Mouse (Mus musculus): ENCODE data around the gene Ip6k3. TPM values are rescaled to one million over a fixed set of nuclear protein-coding genes. Genes with fewer than 3 reads are reported as not detected.

Gene Ip6k3
- polyA plus RNA-seq, 1 experiment from 2014 or later = 0.44 TPM

DNA sequence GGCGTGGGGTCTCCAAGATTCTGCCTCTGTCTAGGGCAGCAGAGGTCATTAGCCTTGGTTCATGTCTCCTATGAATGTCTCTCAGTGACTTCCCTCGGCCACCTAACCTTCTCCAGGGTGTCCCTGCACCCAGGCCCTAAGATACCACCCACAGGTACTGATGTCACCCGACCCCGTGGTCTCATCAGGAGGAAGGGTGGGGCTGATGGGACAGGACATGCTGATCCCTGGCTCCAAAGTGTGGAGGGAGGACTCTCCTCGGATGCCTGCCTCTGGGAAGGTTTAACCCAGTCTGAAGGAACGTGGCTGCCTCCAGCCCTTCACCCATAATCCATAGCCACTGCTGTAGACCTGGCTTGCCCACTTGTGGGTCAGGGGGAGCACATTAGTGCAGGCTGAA, 694 bp downstream of the Ip6k3 start:
- no peak overlapping the region for H3K4me3 ChIP-seq
- H3K27me3 ChIP-seq = no peaks in the 10 kb centered on the region
- no peaks in the 10 kb centered on the region for H3K9me3 ChIP-seq
- H3K36me3 ChIP-seq = no peaks in the 10 kb centered on the region
- no peak overlapping the region for H3K27ac ChIP-seq
- peaks cover 23% of the 10 kb centered on the region for H3K4me1 ChIP-seq
- H3K4me2 ChIP-seq = no peak overlapping the region
- no peak for ATAC-seq (ENCODE audit: insufficient number of reproducible peaks, low FRiP score, low TSS enrichment, low read depth)
- WGBS = 73% methylated on average over 6 of the region's 6 CpGs
- H3K9ac ChIP-seq = no peak overlapping the region

- Histone ChIP-seq H3K9me3 (no peaks in the 10 kb centered on the region), H3K27me3 (no peaks in the 10 kb centered on the region), H3K4me2 (no peak overlapping the region), H3K27ac (no peak overlapping the region), H3K4me1 (peaks cover 30% of the 10 kb centered on the region), H3K36me3 (no peaks in the 10 kb centered on the region), H3K4me3 (no peak overlapping the region), H3K9ac (no peak overlapping the region)
- whole genome bisulfite sequencing = 22% methylated on average over 8 of the region's 8 CpGs
- ATAC-seq (ENCODE audit: insufficient number of reproducible peaks, low FRiP score, low TSS enrichment, low read depth) = 0 out of 2 replicates have a peak, but pooled peaks have one; percentile 16
Measured at GRCm38 (mm10) chr17:27165054-27165773, 2.4 kb downstream of the Ip6k3 start.

- no peak overlapping the region for H3K27ac ChIP-seq
- H3K9me3 ChIP-seq = no peaks in the 10 kb centered on the region
- H3K4me3 ChIP-seq = no peak overlapping the region
- H3K4me1 ChIP-seq = peaks cover 20% of the 10 kb centered on the region
- no peak overlapping the region for H3K4me2 ChIP-seq
- whole genome bisulfite sequencing = 44% methylated on average over 4 of the region's 4 CpGs
- no peak overlapping the region for H3K9ac ChIP-seq
- no peaks in the 10 kb centered on the region for H3K36me3 ChIP-seq
- no peak for ATAC-seq (ENCODE audit: insufficient number of reproducible peaks, low FRiP score, low TSS enrichment, low read depth)
- H3K27me3 ChIP-seq = no peaks in the 10 kb centered on the region
Measured at GRCm38 (mm10) chr17:27160905-27161304, 6.7 kb downstream of the Ip6k3 start.

DNA sequence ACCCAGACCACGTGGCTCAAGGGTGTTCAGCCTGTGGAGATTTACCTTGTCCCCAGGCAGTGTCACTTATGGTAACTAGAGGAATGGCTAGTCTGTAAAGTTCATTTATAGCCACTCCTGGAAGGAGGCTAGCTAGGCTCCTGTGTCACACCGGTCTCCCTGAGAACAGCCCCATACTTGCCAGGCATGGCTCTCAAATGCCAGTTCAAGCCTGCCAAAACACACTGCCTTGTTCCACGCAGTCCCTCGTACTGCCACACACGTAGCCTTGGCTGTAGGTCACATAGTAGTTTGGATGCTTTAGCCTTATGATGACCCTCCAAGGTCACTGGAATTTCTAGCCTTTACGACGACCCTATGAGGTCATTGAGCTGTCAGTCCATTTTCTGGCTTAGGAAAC, 8.4 kb downstream of the Ip6k3 start:
- Histone ChIP-seq H3K9ac (no peak overlapping the region), H3K27ac (no peak overlapping the region)

GRCm38 (mm10) chr17:27158439-27158838, 9.2 kb downstream of the Ip6k3 start:
- Histone ChIP-seq H3K4me1 (peaks cover 33% of the 10 kb centered on the region), H3K9me3 (no peaks in the 10 kb centered on the region), H3K36me3 (no peaks in the 10 kb centered on the region), H3K27ac (no peak overlapping the region), H3K9ac (no peak overlapping the region), H3K4me2 (no peak overlapping the region), H3K27me3 (no peaks in the 10 kb centered on the region), H3K4me3 (no peak overlapping the region)
- WGBS = 74% methylated on average over 6 of the region's 6 CpGs
- ATAC-seq (ENCODE audit: insufficient number of reproducible peaks, low FRiP score, low TSS enrichment, low read depth) = no peak

More for the DNA sequence above, 8.4 kb downstream of the Ip6k3 start:
- no peaks in the 10 kb centered on the region for H3K36me3 ChIP-seq
- no peaks in the 10 kb centered on the region for H3K9me3 ChIP-seq
- no peak overlapping the region for H3K4me3 ChIP-seq
- no peak overlapping the region for H3K4me2 ChIP-seq
- peaks cover 26% of the 10 kb centered on the region for H3K4me1 ChIP-seq
- 67% methylated on average over 7 of the region's 7 CpGs for WGBS
- ATAC-seq (ENCODE audit: insufficient number of reproducible peaks, low FRiP score, low TSS enrichment, low read depth) = no peak
- H3K27me3 ChIP-seq = no peaks in the 10 kb centered on the region

GRCm38 (mm10) chr17:27155752-27156151, 11.8 kb downstream of the Ip6k3 start:
- Histone ChIP-seq H3K9me3 (no peaks in the 10 kb centered on the region), H3K4me1 (peaks cover 40% of the 10 kb centered on the region), H3K4me3 (no peak overlapping the region), H3K9ac (no peak overlapping the region), H3K27ac (no peak overlapping the region), H3K27me3 (no peaks in the 10 kb centered on the region), H3K36me3 (no peaks in the 10 kb centered on the region), H3K4me2 (no peak overlapping the region)
- 77% methylated on average over 8 of the region's 8 CpGs for WGBS
- ATAC-seq (ENCODE audit: insufficient number of reproducible peaks, low FRiP score, low TSS enrichment, low read depth) = no peak

GRCm38 (mm10) chr17:27154881-27155280, 12.7 kb downstream of the Ip6k3 start:
- H3K4me2 ChIP-seq = no peak overlapping the region
- no peaks in the 10 kb centered on the region for H3K27me3 ChIP-seq
- WGBS = 45% methylated on average over 6 of the region's 6 CpGs
- H3K36me3 ChIP-seq = no peaks in the 10 kb centered on the region
- no peaks in the 10 kb centered on the region for H3K9me3 ChIP-seq
- H3K4me3 ChIP-seq = no peak overlapping the region
- H3K27ac ChIP-seq = 0 out of 2 replicates have a peak overlapping the region, but pooled peaks have one; percentile 79
- no peak for ATAC-seq (ENCODE audit: insufficient number of reproducible peaks, low FRiP score, low TSS enrichment, low read depth)
- peaks cover 44% of the 10 kb centered on the region for H3K4me1 ChIP-seq
- no peak overlapping the region for H3K9ac ChIP-seq

DNA sequence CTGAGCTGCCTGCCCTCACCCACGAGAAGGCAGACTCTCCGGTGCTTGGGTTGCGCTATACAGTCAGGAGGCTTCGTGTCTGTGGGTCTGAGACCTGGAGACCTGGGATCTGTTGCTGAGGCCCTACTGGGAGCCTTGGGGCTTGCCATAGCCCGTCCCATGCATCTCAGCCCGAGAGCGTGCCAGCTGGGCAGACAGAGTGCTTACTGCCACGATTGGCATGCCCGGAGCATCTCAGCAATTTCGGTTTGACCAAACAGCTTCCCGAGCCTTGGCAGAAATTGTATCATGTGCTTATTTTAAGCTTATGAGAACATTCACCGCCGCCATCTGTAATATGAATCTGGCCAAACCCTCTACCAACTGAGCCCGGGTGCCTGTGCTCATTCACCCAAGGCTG, 13.3 kb downstream of the Ip6k3 start:
- WGBS = 75% methylated on average over 14 of the region's 14 CpGs

GRCm38 (mm10) chr17:27153773-27154193, 13.8 kb downstream of the Ip6k3 start:
- Histone ChIP-seq H3K36me3 (no peaks in the 10 kb centered on the region), H3K4me3 (no peak overlapping the region), H3K9ac (no peak overlapping the region), H3K27me3 (no peaks in the 10 kb centered on the region), H3K9me3 (no peaks in the 10 kb centered on the region), H3K27ac (peak overlapping the region; percentile 79), H3K4me1 (peaks cover 49% of the 10 kb centered on the region), H3K4me2 (no peak overlapping the region)
- WGBS = 43% methylated on average over 9 of the region's 9 CpGs
- ATAC-seq (ENCODE audit: insufficient number of reproducible peaks, low FRiP score, low TSS enrichment, low read depth) = no peak

More for the DNA sequence above, 13.3 kb downstream of the Ip6k3 start:
- Histone ChIP-seq H3K9me3 (no peaks in the 10 kb centered on the region), H3K36me3 (no peaks in the 10 kb centered on the region), H3K4me2 (no peak overlapping the region), H3K9ac (no peak overlapping the region), H3K27me3 (no peaks in the 10 kb centered on the region), H3K4me3 (no peak overlapping the region), H3K4me1 (peaks cover 44% of the 10 kb centered on the region), H3K27ac (peak overlapping the region; percentile 79)
- ATAC-seq (ENCODE audit: insufficient number of reproducible peaks, low FRiP score, low TSS enrichment, low read depth) = no peak

DNA sequence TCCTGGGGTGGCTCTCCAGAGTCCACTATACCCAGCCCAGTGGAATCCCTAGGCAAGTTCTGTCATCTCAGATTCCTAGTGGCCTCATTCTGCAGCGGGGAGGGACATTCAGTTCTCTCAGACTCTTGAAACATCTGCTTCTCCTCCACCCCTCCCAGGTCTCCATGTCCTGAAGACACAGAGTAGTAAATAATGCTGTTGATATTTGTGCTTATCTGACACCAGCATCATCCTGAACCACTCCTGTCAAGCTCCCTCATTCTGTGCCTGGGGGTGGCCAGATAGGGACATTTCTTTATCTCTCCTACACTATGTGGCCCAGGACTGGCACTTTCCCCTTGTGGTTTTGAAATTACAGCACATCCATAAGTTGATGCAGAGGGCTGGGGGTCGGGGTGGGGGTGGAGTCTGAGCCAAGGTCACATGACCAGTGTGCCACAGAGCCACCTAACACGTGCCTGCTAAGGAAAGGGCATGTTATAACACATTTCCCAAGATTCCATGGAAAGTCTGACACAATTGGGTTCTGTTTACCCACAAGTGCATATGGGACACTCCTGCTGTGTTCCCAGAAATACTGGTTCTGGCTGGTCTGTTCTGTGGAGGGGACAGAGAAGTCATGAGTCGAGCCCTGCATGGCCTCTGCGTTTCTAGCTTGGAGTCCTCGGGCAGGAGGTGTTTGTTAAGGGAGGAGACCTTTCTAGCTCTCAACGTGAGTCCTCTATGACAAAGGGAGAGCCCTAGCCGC, 14.4 kb downstream of the Ip6k3 start:
- H3K9me3 ChIP-seq = no peaks in the 10 kb centered on the region
- no peaks in the 10 kb centered on the region for H3K27me3 ChIP-seq
- no peak overlapping the region for H3K4me2 ChIP-seq
- peaks cover 55% of the 10 kb centered on the region for H3K4me1 ChIP-seq
- no peak overlapping the region for H3K4me3 ChIP-seq
- H3K9ac ChIP-seq = no peak overlapping the region
- H3K36me3 ChIP-seq = no peaks in the 10 kb centered on the region
- WGBS = 48% methylated on average over 8 of the region's 8 CpGs
- ATAC-seq (ENCODE audit: insufficient number of reproducible peaks, low FRiP score, low TSS enrichment, low read depth) = no peak
- H3K27ac ChIP-seq = peak overlapping the region; percentile 79; the same call in 1 of the 2 replicates

DNA sequence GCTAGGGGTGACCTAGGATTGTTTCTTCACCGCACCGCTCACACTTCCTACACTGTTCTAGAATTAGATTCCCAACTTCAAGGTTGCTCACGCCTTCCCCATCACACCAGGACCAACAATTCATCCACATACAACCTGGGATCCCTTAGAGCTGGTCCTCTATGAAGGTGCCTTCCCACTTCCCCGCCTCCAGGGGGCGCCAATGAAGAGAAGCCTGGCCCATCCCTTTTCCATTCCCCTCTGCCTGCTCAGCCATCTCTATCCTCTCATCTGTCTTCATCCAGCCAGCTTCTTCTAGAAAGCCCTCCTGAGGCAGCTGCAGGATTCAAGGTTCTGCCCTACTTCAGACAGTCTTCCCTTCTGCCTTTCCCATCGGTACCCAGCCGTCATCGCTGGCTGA, 16.2 kb downstream of the Ip6k3 start:
- peaks cover 62% of the 10 kb centered on the region for H3K4me1 ChIP-seq
- WGBS = 72% methylated on average over 8 of the region's 8 CpGs
- H3K36me3 ChIP-seq = no peaks in the 10 kb centered on the region
- no peak overlapping the region for H3K4me3 ChIP-seq
- no peak overlapping the region for H3K9ac ChIP-seq
- ATAC-seq (ENCODE audit: insufficient number of reproducible peaks, low FRiP score, low TSS enrichment, low read depth) = no peak
- no peaks in the 10 kb centered on the region for H3K27me3 ChIP-seq
- no peak overlapping the region for H3K27ac ChIP-seq
- H3K4me2 ChIP-seq = no peak overlapping the region
- no peaks in the 10 kb centered on the region for H3K9me3 ChIP-seq

DNA sequence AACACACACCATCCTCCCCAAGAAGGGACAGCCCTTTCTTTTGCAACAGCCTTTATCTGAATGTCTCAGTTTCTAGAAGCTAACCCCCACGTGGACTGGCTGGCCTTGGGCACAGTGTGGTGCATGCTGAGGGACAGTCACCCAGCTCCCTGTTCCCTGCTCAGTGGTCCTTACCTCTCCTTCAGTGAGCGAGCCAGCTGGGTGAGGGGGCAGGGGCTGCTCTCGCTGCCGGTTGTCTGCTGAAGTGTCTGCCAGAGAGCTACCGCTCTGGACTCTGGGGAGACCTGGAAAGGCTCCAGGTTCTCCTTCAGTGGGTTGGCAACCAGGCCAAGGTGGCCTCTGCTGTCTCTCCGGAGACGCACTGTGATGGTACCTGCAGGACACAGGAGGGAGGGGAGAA, 16.7 kb downstream of the Ip6k3 start:
- H3K27me3 ChIP-seq = no peaks in the 10 kb centered on the region
- H3K9me3 ChIP-seq = no peaks in the 10 kb centered on the region
- no peak overlapping the region for H3K9ac ChIP-seq
- H3K27ac ChIP-seq = no peak overlapping the region
- H3K4me2 ChIP-seq = no peak overlapping the region
- H3K36me3 ChIP-seq = no peaks in the 10 kb centered on the region
- WGBS = 63% methylated on average over 7 of the region's 7 CpGs
- no peak for ATAC-seq (ENCODE audit: insufficient number of reproducible peaks, low FRiP score, low TSS enrichment, low read depth)
- H3K4me3 ChIP-seq = no peak overlapping the region
- peaks cover 64% of the 10 kb centered on the region for H3K4me1 ChIP-seq

Data from limb, embryonic 15.5 days (tissue).